Mouse (Mus musculus): ENCODE data around the gene Abcb6.

Abcb6 gene

GRCm38 (mm10) chr1:75201236-75201635 is 21.0 kb upstream of the Abcb6 start:
- DNase-seq, result no peak

- peak in 1 of 2 experiments; percentile 50 for DNase-seq
Observed at GRCm38 (mm10) chr1:75192452-75192851, 12.3 kb upstream of the Abcb6 start.

GRCm38 (mm10) chr1:75191622-75192402 is 11.6 kb upstream of the Abcb6 start, which contains the start of the genes Ankzf1 and Atg9a:
Gene Ankzf1, plus strand, starts transcription at chr1:75192151.
Gene Atg9a, minus strand, starts transcription at chr1:75192196.
- peak; percentile 93 to 96 for DNase-seq

GRCm38 (mm10) chr1:75191258-75191621 is 11.0 kb upstream of the Abcb6 start:
- no peak for DNase-seq

- no peak for DNase-seq
Observed at GRCm38 (mm10) chr1:75190577-75190976, 10.4 kb upstream of the Abcb6 start.

GRCm38 (mm10) chr1:75187914-75188483 is 7.8 kb upstream of the Abcb6 start:
- no peak for DNase-seq

- DNase-seq, result no peak
Observed at GRCm38 (mm10) chr1:75187126-75187525, 6.9 kb upstream of the Abcb6 start.

- DNase-seq, result peak in 1 of 2 experiments; percentile 36
Observed at GRCm38 (mm10) chr1:75185495-75185894, 5.3 kb upstream of the Abcb6 start.

- DNase-seq, result peak in 1 of 2 experiments; percentile 42
Observed at GRCm38 (mm10) chr1:75182160-75182559, 2.0 kb upstream of the Abcb6 start.

- DNase-seq, result peak in 1 of 2 experiments; percentile 44
Observed at GRCm38 (mm10) chr1:75181377-75181870, 1.2 kb upstream of the Abcb6 start.

- no peak for DNase-seq
Observed at GRCm38 (mm10) chr1:75180741-75181140, 549 bp upstream of the Abcb6 start.

- DNase-seq, result peak; percentile 96 to 98
Observed at GRCm38 (mm10) chr1:75179334-75180104, 673 bp downstream of the Abcb6 start.

- peak; percentile 98 to 99 for DNase-seq
Observed at GRCm38 (mm10) chr1:75168472-75169464, 11.4 kb downstream of the Abcb6 start, which contains the start of gene Zfand2b. Gene Zfand2b, plus strand, starts transcription at chr1:75168646.

- no peak for DNase-seq
Observed at GRCm38 (mm10) chr1:75168093-75168471, 12.1 kb downstream of the Abcb6 start.

- no peak for DNase-seq
Observed at GRCm38 (mm10) chr1:75160256-75160617, 20.0 kb downstream of the Abcb6 start.

GRCm38 (mm10) chr1:75159540-75160255 is 20.5 kb downstream of the Abcb6 start:
- no peak for DNase-seq

- DNase-seq, result no peak
Observed at GRCm38 (mm10) chr1:75158990-75159389, 21.2 kb downstream of the Abcb6 start.

- peak; percentile 40 to 49 for DNase-seq
Observed at GRCm38 (mm10) chr1:75155837-75156236, 24.4 kb downstream of the Abcb6 start.

- no peak for DNase-seq
Observed at GRCm38 (mm10) chr1:75148727-75149126, 31.5 kb downstream of the Abcb6 start.

- DNase-seq, result no peak
Observed at GRCm38 (mm10) chr1:75147411-75148135, 32.6 kb downstream of the Abcb6 start.

GRCm38 (mm10) chr1:75145589-75145988 is 34.6 kb downstream of the Abcb6 start:
- no peak for DNase-seq
